Mouse (Mus musculus) cerebellum, postnatal 36 days (tissue): ENCODE measurements around the gene Dlx6.

Experiments
- DNase-seq, 2 experiments: peaks; one replicate each; pipeline ENCODE4 v3.0.0; 2021 to 2022; ENCODE audit warnings: mixed read lengths in 2 of 2

The Dlx6 gene

DNA sequence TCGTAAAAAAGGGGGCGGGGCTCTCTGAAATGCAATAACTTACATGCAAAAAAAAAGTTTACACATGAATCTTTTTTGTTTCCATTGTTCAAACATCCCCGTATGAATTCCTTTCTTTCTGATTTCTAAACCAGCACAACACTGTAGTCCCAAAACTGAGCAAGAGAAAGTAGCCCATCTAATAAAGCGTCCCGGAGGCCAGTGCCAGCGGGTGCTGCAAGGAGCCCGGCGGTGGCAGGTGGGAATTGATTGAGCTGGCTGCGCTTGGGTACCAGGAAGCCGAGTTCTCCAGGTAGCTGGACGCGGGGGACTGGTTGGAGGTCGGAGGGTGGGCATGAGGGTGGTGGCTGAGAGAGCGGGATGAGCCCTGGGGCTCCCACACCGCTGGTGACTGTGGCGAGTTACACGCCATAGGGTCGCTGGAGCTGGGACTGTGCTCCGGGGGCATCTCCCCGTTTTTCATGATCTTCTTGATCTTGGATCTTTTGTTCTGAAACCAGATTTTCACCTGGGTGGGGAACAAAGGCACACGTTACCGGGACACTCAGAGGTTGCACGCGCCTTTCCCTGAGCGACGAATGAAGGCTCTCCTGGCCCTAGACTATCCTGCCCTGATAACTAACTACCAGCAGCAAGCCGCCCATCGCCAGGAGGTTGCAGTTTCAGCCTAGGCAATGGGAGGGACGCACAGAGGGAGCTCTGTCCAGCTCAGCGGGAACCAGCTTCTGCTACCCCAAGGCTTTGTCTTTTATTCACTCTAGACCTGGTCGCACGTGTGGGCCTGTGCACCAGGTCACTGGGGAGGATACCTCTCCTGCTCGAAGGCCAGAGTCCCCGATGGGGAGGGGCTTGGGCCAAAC, 15.1 kb downstream of the Dlx6 start:
- DNase-seq: no peak

DNA sequence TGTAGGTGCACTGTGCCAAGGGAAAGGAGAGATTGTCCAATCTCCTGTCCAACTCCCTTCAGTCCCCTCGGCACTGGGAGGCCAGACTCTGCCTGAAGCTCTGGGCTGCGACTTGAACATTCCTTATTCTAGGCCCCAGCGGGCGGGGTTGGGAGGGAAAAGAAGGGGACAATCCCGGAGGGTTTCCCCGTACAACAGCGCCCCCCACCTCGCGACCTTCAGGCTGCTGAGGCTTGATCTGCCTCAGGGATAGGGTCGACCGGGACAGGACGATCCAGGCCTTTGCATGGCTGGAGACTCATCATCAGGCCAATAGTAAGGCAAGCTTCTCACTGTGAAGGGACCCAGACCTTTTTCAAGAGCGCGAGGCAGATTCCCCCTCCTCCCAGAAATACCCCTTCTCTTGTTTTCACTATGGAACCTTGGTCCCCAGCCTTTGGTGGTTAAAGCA, 15.7 kb downstream of the Dlx6 start:
- DNase-seq: no peak

DNA sequence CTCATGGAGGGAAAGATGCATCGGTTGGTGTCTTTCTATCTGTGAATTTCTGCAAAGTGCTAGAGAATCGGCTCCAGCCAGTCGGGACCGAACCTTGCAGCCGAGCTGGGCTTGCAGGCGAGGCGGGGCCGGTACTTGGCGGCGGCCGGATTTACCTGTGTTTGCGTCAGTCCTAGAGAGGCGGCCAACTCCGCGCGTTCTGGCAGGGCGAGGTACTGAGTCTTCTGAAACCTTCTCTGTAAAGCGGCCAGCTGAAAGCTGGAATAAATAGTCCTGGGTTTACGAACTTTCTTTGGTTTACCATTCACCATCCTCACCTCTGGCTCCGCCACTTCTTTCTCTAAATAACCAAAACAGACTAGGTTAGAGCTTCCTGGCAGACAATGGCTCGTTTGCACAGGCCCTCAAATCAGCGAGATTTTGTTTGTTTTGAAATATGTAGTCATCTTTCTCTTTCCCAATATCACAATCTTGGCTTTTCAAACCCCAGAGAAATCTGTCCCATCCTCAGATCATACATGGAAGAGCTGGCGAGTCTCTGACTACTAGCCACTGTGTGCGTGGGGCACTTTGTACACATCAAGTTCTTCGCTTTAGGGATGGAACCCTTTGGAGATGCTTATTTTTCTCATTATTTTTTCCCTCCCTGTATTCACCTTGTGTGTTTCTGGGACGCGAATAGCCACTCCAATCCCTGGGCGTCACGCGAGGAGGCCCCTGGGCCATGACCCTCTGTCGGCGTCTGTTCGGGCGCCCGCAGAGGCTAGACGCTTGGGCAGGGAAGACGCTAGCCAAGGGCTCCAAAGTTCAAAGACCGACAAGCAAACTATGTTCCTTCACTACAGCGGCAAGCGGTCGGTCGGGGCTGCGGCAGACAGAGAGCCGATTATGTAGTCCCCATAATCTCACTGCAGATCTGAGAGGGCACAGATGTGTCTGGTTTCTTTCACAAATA, 16.5 kb downstream of the Dlx6 start:
- DNase-seq: no peak

DNA sequence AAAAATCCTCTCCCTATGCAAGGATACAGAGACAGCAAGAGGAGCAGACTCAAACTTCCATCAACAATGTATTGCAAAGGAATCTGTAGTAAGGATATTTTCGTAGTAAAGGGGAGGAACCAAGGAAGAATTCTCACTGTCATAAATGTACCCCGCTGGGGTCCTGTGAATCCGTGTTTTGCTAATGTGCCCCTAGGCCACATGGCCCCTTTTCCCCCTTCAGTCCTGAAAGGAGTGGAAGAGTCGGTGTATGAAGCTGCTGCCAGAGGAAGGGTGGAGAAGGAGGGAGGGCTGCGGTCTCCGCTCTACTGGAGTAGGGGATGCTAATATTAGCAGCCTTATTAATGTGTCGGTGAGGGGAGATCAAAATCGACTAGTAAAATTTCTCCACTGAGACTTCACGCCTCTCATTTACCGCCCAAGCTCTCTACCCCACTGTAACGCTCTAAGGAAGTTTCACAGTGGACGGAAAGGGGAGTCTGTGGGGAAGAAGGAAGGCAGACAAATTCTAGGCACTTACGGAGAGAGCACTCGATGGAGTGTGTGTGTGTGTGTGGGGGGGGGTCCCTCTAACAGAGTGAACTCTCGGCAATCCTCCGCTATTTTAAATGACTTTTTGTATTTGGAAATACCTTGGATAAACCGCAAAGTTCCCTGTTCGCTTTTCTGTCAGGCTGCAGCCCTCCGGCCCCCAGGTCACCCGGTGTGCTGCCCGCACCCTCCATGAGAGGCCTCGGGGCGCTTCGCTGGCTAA, 17.4 kb downstream of the Dlx6 start:
- DNase-seq: no peak

DNA sequence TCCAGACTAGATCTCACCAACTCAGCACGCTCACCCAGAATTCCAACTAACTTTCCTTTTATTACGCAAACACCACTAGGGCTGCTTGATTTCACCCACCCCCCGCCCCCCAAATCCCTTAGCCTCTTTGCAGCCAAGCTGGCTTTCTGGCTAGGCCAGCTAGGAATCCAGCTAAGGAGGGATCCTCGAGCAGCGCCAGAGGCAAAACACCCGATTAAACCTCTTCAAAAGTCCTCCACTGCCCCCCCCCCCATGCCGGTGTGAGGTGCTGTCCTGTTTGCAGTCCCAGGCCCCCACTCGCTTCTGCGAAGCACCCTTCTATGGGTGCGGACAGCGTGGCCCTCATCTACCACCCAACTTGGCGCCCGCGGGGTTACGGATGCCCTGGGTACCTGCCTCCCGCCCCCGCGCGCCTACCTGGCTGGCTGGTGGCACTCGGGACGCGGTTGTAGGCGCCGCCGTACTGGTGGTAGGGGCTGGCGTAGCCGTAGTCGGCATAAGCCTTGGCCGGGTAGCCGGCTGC, 18.0 kb downstream of the Dlx6 start:
- no peak for DNase-seq

DNA sequence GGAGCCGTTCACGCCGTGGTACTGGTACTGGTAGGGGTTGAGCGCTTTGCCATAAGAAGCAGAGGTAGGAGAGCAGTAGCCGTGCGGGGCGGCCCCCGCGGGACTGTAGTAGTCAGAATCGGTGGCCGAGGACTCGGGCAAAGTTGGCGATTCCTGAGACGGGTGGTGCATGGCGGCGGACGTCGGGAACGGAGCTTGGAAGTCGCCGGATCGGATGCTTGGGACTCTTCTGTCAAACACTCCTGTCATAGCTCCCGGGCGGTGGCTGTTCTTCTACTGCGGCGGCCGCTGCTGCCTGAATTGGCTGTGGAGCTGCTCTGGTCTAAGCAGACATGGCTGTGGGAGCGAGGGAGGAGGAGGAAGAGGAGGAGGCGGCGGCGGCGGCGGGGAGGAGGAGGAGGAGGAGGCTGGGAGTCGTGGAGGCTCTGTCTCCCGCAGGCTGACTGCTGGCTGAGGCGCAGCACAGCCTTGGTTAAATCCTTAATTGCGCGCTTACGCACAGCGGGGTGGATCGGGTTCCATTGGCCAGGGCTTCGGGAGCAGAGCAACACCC, 18.6 kb downstream of the Dlx6 start, which contains the start of gene Dlx5:
TSS of gene Dlx5 (minus strand) at position 448 of the 553 bp plus-strand sequence.
- no peak for DNase-seq

DNA sequence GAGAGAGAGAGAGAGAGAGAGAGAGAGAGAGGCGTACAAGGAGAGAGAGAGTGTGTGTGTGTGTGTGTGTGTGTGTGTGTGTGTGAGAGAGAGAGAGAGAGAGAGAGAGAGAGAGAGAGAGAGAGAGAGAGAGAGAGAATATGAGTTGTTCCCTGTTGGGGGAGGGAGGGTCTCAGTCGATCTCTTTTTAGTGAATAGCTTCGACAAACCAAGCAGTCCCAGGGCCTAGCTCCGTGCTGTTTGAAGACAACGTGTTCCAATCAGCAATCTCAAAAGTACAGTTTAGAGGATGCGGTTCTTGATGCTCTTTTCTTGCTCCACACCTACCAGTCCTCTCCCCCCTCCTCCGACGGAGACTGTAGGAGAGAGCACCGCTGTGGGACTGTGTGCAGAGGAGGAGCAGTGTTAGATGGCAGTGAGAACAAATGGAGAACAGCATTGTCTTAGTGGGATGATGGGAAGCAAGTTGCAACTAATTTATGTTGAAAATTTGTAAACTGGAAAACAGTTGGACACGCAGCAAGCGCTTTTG, 19.2 kb downstream of the Dlx6 start:
- no peak for DNase-seq

DNA sequence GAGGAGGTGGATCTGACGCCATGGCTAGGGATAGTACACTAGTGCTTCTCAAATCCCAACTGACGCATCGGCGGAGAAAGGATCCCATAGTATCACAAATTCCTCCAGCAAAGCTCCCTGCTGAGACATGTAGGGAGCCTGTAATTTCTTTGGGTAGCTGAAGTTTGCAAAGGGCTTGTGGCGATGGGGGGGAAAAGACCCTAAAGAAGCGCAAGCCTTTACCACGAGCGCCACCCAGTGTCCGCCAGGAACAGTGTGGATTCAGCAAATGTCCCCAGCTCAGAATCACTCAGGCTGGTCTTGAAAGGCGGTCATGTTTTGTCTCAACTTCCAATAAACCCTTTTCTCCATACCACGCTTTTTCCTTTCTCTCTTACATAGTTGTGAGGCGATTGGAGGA, 21.8 kb downstream of the Dlx6 start:
- peak in 1 of 2 experiments; percentile 29 for DNase-seq

DNA sequence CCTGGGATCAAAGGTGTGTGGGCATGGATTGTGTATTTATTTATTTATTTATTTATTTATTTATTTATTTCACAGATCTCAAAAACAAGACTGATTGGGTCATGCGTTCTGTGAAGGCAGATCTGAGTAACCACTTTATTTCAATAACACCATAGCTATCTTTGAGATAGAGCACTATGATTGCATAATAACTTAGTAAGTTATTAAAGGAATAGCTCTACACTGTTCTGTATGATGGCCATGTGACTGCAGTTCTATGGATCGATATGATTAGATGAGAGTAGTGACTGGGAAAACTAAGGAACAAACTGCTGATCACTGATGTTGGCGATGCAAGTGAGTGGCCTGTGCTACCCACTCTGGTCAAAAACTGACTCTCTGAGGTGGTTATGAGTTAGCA, 23.1 kb downstream of the Dlx6 start:
- DNase-seq: no peak

DNA sequence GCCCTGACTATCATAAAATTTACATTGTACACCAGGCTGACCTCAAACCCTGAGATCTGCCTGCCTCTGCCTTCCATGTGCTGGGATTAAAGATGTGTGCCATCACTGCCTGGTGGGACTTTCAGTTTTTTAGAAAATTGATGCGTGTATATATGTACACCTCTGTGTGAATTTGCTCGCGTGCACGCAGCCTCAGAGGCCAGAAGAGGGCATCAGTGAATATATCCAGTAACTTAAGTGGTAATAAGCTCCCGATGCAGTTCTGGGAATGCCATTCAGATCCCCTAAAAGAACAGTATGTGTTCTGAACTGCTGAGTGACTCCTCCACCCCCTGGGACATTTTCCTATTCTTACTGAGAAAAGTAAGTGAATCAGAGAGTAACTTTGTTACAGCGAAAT, 26.9 kb downstream of the Dlx6 start:
- DNase-seq: no peak

DNA sequence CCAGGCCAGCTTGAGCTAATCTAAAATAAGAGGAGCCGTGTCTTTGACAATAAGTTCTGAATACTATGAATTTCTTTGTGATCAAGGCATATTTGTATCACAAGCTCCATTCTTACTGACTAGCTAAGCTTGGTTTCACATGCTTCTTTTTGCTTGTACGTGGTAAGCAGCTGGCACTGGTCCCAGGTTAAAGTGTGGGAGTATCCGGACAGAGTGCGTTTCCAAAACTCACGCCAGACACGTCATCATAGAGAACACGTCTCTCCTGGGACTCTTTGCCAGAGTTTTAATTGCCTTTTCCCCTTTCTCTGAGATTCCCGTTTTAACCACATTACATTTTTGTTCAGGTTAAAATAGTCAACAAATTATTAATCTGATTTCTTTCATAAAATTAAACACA, 46.5 kb downstream of the Dlx6 start:
- no peak for DNase-seq

DNA sequence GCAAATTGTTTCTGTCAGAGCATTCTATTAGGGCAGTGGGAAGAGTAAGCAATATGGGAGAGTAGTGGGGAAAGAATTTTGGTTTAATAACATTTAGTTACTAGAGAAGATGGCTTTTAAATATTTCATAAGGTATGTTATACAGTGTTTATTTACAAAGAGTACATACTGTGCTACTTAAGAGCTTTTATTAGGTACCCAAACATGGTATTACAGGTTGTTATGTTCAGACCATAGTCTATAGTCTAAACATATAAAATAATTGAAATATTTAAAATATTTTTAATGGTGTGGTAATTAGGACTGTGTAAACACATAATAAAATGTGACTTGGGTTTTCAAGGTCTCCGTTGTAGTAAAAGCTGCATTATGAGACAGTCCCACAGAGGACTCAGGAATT, 51.2 kb downstream of the Dlx6 start:
- DNase-seq: no peak

DNA sequence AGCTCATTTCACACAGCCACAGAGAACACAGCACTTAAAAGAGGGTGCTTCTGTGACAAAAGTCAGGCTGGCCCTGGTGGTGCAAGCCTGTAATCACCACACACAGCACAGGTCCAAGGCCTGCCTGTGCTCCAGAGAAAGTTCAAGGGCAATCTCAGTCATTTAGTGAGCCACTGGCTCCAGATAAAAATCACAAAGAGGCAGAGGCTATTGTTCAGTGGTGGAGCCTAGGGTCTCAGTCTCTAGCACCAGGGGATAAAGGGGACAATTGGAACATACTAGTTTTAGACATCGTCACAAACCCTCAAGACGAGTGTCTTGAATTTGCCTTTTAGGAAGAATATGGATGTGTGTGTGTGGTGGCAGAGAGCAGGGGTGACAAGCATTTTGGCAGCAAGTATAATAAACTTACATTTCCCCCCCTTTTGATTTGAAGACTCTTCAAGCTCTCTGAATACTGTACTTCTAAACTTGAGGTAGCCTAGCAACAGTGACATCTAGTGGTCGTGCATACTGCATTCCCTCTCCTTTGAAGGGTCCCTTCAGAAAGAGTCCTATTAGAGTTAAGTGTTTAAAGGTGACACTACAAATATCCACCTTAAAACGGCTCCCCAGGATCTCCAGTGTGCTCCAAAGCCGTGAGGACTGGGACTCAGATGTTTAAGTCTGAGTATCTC, 51.9 kb downstream of the Dlx6 start:
- peak; percentile 15 to 34 for DNase-seq

DNA sequence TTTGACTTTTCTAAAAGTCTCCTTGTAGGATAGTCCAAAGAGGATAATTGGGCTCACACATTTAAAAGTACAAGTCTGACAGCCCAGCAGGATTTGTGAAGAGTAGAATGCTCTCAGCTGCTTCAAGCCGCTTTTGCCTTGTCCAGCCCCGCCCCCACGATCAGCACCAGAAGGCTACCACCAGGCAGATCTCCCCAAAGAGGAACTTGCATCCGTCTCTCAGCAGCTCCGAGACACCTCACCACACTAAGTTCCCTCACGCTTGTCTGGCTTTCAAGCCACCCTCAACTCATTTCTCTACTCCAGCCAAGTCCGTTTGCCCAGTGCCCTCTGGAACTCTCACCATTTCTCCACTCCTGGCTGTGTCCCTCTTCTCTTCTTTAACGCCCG, 52.4 kb downstream of the Dlx6 start:
- DNase-seq: no peak

DNA sequence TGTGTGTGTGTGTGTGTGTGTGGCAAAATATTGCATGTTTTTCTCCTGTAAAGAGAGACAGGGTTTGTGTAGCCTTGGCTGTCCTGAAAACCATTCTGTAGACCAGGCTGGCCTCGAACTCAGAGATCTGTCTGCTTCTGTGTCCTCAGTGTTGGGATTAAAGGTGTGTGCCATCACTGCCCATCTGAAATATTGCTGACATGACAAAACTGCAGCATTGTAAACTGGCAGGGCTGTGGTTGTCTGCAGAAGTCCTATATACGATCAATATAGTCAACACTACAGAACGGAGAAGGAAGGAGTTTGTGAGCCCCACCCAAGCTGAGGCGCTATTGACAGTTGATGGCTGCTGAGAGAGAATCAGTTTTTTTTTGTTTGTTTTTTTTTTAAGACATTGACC, 54.2 kb downstream of the Dlx6 start:
- DNase-seq: no peak
